Mouse (Mus musculus): ENCODE results near the gene Krt12.
A peak's percentile ranks its signal among the peaks of the same experiment; 100 is the strongest.

Gene Krt12

GRCm38 (mm10) chr11:99422159-99422558 is at the start of gene Krt12:
Gene Krt12 (minus strand): TSS chr11:99422259.
- no peak for DNase-seq (ENCODE audit: low read depth, low spot score)

- DNase-seq (ENCODE audit: low read depth, low spot score): no peak
These were observed 47.2 kb upstream of the Krt12 start for GRCm38 (mm10) chr11:99469228-99469627.

- no peak for DNase-seq (ENCODE audit: low read depth, low spot score)
These were observed 46.5 kb upstream of the Krt12 start for GRCm38 (mm10) chr11:99468566-99468965.

GRCm38 (mm10) chr11:99466316-99466715 is 44.3 kb upstream of the Krt12 start:
- DNase-seq (ENCODE audit: low read depth, low spot score): no peak

GRCm38 (mm10) chr11:99464836-99465235 is 42.8 kb upstream of the Krt12 start:
- peak; percentile 59 for DNase-seq (ENCODE audit: low read depth, low spot score)

- DNase-seq (ENCODE audit: low read depth, low spot score): peak; percentile 46
These were observed 41.1 kb upstream of the Krt12 start for GRCm38 (mm10) chr11:99463155-99463554.

GRCm38 (mm10) chr11:99461736-99462135 is 39.7 kb upstream of the Krt12 start:
- DNase-seq (ENCODE audit: low read depth, low spot score): no peak

- no peak for DNase-seq (ENCODE audit: low read depth, low spot score)
These were observed 36.8 kb upstream of the Krt12 start for GRCm38 (mm10) chr11:99458887-99459286.

GRCm38 (mm10) chr11:99454759-99455158 is 32.7 kb upstream of the Krt12 start:
- no peak for DNase-seq (ENCODE audit: low read depth, low spot score)

- DNase-seq (ENCODE audit: low read depth, low spot score): no peak
These were observed 32.0 kb upstream of the Krt12 start for GRCm38 (mm10) chr11:99454044-99454443.

GRCm38 (mm10) chr11:99448769-99449168 is 26.7 kb upstream of the Krt12 start:
- no peak for DNase-seq (ENCODE audit: low read depth, low spot score)

- no peak for DNase-seq (ENCODE audit: low read depth, low spot score)
These were observed 19.2 kb upstream of the Krt12 start for GRCm38 (mm10) chr11:99441220-99441619.

- no peak for DNase-seq (ENCODE audit: low read depth, low spot score)
These were observed 17.4 kb upstream of the Krt12 start for GRCm38 (mm10) chr11:99439465-99439864.

GRCm38 (mm10) chr11:99437972-99438371 is 15.9 kb upstream of the Krt12 start, which contains the start of gene Krt20:
Gene Krt20 (minus strand): TSS chr11:99438150.
- no peak for DNase-seq (ENCODE audit: low read depth, low spot score)

- DNase-seq (ENCODE audit: low read depth, low spot score): no peak
These were observed 14.6 kb upstream of the Krt12 start for GRCm38 (mm10) chr11:99436625-99437024.

- DNase-seq (ENCODE audit: low read depth, low spot score): no peak
These were observed 8.6 kb upstream of the Krt12 start for GRCm38 (mm10) chr11:99430670-99431069.

- no peak for DNase-seq (ENCODE audit: low read depth, low spot score)
These were observed 1.5 kb downstream of the Krt12 start for GRCm38 (mm10) chr11:99420586-99420985.

GRCm38 (mm10) chr11:99417819-99418218 is 4.2 kb downstream of the Krt12 start:
- no peak for DNase-seq (ENCODE audit: low read depth, low spot score)

- no peak for DNase-seq (ENCODE audit: low read depth, low spot score)
These were observed 5.2 kb downstream of the Krt12 start for GRCm38 (mm10) chr11:99416902-99417301.

- DNase-seq (ENCODE audit: low read depth, low spot score): no peak
These were observed 7.5 kb downstream of the Krt12 start for GRCm38 (mm10) chr11:99414463-99415147.

GRCm38 (mm10) chr11:99413247-99413646 is 8.8 kb downstream of the Krt12 start:
- DNase-seq (ENCODE audit: low read depth, low spot score): peak; percentile 24

GRCm38 (mm10) chr11:99406186-99406585 is 15.9 kb downstream of the Krt12 start:
- no peak for DNase-seq (ENCODE audit: low read depth, low spot score)

GRCm38 (mm10) chr11:99399956-99400549 is 22.0 kb downstream of the Krt12 start:
- DNase-seq (ENCODE audit: low read depth, low spot score): no peak

Measured in embryo, embryonic 11.5 days (tissue).